Mouse (Mus musculus): ENCODE results near the gene Shroom2. TPM values are rescaled to one million over a fixed set of nuclear protein-coding genes. Genes with fewer than 3 reads are reported as not detected.
"Not testable (repeated sequence)": the region's sequence is repeated elsewhere in the genome, so short reads cannot be mapped to it uniquely, and the experiment has no call there.

Gene Shroom2
- total RNA-seq (2015; ENCODE audit: low replicate concordance) (not detected in 2 replicates), total RNA-seq (2017; ENCODE audit: low replicate concordance) (not detected in 2 replicates)

DNA sequence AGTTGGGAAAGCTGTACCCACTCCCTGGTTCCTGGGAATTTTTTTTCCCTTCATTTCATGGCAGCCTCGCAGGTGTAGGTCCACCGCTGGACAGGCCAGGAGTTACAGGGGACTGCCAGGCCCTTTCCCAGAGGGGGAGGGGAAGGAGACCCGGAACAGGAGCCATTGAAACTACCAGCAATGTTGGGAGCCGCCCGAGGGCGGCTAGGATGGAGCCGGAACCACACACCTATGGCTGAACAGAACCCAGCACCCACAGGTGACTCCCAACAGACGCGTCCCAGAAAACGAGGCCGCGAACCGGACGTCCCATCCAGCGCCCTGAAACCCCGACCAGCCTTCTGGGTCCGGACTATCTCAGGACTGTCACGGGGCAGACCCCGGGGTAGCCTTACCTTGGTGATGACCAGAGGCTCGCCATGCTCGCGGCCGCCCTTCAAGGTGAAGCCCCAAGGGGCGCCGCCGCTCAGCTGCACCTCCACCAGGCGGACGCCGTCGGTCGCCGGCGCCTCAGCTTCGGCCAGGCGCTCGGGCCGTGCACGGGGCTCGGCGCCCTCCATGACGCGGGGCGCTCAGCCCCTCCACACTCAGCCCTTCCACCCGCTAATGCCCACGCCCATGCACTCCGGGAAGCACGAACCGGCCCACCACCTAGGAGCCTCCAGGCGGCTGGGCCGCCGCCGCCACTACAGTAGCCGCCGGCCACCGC is at the start of gene Shroom2:
Gene Shroom2, minus strand, starts transcription at position 575 of the 709 bp plus-strand sequence.
- no peak for ATAC-seq (replicated peaks; ENCODE audit: low FRiP score, poor library complexity, severe bottlenecking)

DNA sequence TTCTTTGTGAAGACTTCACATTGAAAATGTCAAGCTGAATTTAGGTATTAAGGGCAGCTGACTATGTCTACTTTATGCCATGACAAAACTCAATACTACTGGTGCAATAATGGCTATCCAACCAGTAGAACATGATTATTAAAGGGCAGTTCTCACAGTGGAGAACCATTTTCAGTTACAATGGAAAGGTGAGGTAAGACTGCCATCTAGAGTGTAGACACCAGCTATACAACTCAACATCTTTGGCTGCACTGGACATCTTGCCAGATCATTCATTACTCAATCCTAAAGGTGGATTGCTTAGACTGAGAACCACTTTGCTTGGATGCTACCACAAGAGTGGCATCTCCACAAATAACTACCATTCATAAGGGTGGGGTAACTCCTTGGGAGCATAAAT is 49.7 kb upstream of the Shroom2 start:
- ATAC-seq (replicated peaks; ENCODE audit: low FRiP score, poor library complexity, severe bottlenecking), result no peak

DNA sequence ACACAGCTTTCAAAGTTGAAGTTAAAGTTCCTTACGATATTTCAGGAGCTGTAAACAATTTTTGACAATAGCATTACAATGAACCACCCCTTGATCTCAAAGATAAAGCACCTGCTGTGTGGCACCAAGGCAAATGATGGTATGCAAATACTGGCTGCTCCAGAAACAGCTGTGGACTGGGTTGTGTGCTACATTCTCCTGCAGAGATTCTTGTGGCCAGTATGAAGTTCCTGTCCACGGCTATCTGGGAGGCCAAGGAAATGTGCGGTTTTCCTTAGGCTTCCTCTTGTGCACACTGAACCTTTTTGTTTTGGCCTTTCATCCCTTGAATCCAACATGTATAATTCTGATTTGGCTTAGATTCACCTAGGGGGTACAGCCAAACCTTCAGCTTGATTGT is 44.1 kb upstream of the Shroom2 start:
- no peak for ATAC-seq (replicated peaks; ENCODE audit: low FRiP score, poor library complexity, severe bottlenecking)

DNA sequence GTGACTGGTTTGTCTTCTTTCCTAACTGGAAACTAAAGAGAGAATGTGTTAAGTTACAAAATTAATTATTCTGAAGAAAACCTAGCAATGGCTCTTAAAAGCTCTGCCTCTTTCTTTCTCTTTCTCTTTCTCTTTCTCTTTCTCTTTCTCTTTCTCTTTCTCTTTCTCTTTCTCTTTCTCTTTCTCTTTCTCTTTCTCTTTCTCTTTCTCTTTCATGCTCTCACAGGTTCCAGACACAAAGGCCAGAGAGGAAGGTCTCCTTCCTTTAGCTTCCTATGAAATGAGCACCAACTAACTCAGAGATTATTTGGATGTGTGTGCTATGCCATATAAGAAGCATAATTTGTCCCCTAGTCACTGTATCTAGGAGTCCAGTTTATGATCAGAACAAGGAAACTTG is 36.1 kb upstream of the Shroom2 start:
- no peak for ATAC-seq (replicated peaks; ENCODE audit: low FRiP score, poor library complexity, severe bottlenecking)

DNA sequence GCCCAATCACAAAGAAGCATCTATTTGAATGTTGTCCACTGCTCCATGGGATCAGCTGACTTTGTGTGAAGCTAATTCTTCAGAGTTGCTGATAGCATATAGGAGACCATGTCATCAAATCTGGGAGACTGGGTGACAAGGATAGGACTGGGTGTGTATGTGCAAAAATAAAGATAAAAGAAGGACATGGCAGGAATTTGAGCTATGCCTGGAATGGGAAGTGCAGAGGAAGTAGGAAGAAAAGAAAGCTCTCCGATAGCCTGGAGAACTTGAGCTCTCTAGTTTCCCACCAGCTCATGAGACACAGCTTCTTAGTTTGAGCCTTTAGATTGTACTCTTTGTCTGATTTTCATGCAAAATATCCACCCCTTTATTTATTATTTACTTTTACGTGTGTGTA is 19.3 kb upstream of the Shroom2 start:
- no peak for ATAC-seq (replicated peaks; ENCODE audit: low FRiP score, poor library complexity, severe bottlenecking)

DNA sequence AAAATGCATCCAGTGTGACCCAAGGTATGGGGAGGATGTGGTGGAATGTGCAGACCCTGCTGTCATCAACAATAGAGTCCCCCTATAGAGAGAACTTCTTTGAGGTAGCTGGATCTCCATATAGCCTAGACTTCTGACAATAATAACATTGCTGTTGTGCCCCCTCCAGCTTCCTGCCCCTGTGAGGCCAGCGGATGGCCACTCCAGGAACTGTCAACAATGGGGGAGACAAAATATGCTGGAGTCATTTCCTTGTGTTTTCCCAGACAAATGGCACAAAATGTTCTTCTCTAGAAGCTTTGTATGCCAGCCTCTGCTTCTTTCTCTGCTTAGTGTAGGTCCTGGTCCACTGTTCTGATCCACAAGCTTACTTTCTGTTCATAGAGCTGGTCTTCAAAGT is 18.9 kb upstream of the Shroom2 start:
- ATAC-seq (replicated peaks; ENCODE audit: low FRiP score, poor library complexity, severe bottlenecking), result no peak

DNA sequence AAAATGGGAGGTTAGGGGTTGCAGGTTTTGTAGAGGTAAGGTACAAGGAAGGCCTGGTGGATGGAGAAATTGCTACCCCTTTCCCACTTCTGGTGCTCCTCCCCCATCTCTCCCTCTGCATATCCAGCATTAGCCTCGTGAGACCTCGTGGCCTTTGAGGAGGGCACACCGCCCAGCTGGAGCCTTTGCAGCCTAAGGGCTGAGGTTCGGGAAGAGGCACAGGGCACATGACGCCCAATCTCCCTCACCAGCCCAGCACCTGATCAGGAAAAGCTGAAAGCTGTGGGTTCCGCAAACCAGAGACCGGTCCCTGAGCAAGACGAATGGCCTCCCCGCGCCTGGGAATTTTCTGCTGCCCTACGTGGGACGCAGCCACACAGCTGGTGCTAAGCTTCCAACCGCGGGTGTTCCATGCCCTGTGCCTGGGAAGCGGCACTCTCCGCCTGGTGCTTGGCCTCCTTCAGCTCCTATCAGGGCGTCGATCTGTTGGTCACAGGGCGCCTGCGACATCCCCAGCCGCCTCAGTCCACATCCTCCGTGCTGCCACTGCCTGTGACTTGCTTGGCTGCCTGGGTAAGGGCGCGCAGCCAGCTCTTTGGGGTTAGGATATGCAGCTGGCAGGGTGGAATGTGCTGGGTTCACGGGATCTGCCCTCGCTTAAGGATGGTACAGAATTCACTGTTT is 12.6 kb upstream of the Shroom2 start, which contains the start of gene Gpr143:
Gene Gpr143, plus strand, starts transcription at position 202 of the 684 bp plus-strand sequence.
- ATAC-seq (replicated peaks; ENCODE audit: low FRiP score, poor library complexity, severe bottlenecking), result no peak

DNA sequence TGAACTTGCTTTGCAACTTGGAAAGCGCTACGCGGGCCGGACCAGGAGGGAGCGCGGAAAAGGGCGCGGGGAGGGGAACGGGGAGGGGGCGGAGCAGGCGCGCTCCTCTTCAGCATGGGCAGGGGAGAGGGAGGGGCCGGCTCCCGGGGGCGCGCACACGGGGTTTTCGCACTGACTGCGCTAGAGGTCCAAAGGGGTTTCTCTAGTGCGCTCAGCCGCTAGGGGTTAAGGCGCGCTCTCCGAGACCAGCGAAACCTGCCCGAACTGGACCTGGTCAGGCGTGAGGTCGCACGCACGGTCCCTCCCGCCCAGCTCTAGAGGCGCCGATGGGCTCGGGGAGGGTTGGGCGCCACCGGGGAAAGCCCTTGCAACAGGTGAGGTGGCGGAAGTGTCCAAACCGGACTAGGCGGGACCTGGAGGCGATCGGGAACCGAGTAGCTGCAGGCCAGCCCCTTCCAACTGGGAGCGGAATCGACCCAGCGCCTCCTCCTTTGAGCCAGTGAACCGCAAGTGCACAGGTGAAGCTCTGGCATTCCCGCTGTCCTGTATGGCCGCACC is 414 bp upstream of the Shroom2 start:
- ATAC-seq (replicated peaks; ENCODE audit: low FRiP score, poor library complexity, severe bottlenecking), result no peak

DNA sequence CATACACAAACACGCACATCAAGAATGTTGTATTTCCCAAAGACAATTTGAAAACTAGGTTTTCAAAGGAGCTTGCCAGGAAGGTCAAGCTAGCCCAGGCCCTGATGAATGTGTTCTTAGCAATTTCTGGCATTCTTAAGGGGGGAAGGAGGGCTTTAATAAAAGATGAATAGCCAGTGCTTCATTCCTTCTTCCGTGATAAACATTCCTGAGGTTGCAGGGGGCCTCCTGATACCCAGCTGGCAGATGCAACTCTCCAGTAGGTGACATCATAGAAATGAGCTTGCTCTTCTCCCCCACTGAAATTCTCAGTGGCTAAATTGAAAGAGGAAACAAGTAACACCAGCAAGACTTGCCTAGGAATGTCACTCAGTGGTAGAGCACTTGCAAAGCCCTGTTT is 5.1 kb downstream of the Shroom2 start:
- ATAC-seq (replicated peaks; ENCODE audit: low FRiP score, poor library complexity, severe bottlenecking), result no peak

DNA sequence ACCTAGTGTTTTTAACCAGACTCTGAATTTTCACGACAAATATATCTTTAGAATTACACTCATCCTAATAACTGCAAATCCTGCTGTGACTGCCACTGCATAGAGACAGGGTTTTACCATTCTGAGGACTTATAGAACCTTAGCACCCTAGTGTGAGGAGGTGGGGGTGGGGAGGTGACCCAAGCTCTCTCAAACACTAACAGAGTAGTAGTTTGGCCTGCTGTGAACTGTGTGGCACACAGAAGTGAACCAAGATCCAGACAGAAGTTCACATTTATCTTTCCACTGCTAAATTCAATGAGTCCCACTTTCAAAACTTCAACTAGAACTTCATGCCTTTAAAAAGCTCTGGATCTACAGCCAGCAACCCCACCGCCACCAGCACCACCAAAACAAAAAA is 6.4 kb downstream of the Shroom2 start:
- no peak for ATAC-seq (replicated peaks; ENCODE audit: low FRiP score, poor library complexity, severe bottlenecking)

DNA sequence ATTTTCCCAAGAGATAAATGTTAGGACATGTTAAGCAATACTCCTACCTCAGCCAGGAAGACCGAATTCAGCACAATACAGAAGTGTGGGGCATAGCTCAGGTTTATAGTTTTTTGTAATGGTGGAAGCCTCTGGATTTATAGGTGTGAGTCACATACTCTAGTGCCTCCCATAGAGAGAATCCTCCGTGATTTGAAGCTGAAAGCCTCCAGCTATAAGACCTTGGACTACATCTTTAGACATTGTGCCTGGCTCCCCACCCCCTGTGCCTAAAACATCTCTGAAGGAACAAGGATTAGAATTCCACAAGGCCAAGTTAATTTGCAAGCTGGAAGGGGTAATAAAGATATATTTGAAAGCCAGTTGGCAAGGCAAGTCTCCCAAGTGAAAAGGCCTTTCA is 6.8 kb downstream of the Shroom2 start:
- ATAC-seq (replicated peaks; ENCODE audit: low FRiP score, poor library complexity, severe bottlenecking), result no peak

DNA sequence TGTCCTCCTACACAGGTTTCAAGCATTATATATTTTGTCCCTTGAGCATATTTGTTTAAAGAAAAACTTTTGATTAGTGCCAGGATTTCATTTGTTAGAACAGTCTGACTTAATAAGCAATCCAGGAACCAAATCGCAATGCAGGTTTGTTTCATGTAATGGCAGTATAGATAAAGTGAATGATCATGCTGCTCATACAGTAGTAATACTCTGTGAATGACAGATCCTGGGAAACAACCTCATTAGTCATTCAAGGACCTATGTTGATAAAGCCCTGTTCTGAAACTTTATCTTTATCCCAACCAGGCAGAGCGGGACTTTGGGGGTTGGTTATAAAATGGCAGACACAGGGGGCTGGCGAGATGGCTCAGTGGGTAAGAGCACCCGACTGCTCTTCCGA is 13.0 kb downstream of the Shroom2 start:
- no peak for ATAC-seq (replicated peaks; ENCODE audit: low FRiP score, poor library complexity, severe bottlenecking)

DNA sequence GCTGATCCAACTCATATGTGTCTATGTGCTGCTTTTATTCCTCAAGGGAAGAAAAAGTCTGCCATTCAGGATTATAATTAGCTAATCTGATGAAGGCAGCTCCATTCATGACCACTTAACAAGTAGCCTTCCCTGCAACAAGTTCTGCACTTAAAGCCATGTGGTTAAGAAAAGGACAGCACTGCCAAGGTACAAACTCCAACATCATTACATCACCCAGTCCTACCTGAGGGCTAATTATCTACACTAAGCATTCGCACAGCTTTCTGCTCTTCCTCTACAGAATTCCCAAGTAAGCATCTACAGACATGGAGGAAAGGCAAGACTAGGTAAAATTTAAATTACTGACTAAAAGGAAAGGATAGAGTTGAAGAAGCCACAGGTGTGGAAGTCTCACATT is 13.4 kb downstream of the Shroom2 start:
- no peak for ATAC-seq (replicated peaks; ENCODE audit: low FRiP score, poor library complexity, severe bottlenecking)

DNA sequence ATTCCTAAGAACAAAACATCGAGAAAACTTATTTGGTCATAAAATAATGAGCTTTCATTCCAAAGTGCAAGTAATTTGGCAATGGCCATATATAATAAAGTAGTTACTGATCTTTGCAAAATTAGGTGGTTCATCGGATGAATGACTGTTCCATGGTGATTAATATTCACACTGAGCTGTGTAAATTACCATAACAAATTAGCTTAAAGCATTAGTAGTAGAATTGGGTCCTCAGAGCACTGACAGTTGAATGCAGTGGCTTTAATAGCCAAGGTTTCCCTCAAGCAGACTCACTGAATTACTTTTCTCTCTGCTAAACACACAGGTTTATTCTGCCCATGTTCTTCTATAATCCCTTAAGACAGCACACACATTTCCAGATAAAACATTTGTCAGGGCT is 23.3 kb downstream of the Shroom2 start:
- ATAC-seq (replicated peaks; ENCODE audit: low FRiP score, poor library complexity, severe bottlenecking), result no peak

DNA sequence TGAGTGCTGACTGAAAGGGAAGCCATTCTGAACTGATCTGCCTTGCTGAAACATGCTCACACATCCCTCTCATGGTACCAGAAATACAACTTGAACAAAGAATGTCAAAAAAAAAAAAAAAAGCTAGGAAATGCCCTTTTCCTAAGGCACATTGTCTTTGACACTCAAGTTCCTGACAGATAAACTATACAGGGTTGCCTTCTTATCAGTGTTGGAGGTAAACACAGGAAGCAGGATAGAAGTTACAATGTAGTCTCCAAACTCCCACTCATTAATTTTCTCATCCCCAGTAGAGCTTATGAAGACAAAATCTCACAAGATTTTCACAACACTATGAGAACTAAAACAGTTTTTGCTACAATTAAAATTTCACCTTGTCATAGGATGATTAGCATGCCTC is 25.6 kb downstream of the Shroom2 start:
- no peak for ATAC-seq (replicated peaks; ENCODE audit: low FRiP score, poor library complexity, severe bottlenecking)

DNA sequence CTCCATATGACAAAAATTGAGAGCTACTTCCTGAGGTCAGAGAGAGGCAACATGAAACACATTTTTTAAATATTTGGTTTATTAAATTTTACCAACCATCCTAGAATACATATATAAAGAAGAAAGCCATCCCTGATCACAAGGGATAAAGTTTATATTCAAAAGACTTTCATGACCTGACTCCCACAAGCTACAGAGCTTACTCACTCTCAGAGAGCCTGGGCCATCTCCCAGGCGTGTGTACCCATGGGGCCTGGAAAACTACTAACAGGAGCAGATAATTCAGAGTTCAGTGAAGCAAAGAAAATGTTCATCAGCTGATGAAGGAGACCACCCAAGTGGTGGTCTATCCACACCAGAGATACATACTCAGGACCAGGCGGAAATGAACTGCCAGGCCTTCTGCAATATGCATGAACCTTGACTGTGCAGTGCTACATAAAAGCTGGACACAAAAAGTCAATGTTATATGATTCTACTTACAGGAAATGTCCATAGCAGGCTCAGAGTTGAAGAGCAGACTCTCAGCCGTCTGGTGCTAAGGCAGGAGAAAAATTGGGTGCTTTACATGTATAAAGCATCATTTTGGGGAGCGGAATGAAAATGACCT is 30.4 kb downstream of the Shroom2 start:
- no peak for ATAC-seq (replicated peaks; ENCODE audit: low FRiP score, poor library complexity, severe bottlenecking)

DNA sequence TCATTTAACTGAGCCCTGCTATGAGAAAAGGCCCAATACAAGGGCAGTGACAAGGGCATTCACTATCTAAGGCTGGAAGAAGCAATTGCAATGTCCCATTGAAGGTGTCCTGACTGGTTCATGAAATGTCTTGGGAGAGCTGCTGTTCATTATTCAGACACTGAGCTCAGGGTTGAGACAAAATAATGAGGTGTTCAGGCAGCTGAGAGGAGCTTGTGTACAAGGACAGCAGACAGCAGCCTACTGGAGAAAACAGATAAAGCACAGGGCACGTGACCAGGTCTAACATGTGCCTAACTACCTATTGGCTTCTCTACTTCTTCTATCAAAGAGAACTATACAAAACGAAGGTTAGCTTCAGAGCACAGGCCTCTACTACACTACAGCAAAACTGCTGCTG is 31.1 kb downstream of the Shroom2 start:
- no peak for ATAC-seq (replicated peaks; ENCODE audit: low FRiP score, poor library complexity, severe bottlenecking)

DNA sequence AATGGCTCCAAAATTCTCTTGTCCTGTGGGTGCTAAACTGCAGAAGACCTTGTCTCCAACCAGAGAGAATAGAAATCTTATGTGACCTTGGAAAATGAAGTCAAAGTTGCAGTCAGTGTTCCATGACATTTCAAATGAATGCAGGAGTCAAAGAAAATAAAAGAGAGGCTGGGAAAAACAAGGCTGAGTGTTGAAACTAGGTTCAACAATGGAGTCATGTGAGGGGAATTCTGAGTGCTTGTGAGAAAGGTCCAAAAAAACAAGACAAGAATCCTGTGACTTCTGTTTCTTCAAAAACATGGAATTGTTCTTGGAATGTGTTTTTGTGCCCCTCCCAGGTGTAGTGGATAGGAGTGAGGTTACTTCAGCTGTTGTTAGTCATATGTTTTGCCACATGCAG is 34.0 kb downstream of the Shroom2 start:
- ATAC-seq (replicated peaks; ENCODE audit: low FRiP score, poor library complexity, severe bottlenecking), result no peak

DNA sequence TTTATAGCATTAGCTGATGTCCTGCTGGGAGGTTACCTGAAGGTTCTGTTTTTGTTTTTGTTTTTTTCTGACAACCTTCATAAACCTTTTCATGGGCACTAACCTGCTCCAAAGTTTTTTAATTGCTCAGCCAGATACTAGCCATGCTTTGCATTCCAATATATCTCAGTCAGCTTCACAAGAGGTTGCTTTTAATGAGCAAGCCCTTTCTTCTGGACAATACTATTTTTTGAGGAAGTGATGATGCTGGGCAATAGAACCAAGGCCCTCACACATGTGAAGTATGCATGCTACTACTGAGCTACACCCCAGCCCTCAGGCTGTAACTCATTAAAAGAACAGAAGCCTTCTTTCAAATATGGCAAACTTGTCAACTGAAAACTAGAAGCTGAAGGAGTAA is 52.6 kb downstream of the Shroom2 start:
- no peak for ATAC-seq (replicated peaks; ENCODE audit: low FRiP score, poor library complexity, severe bottlenecking)

DNA sequence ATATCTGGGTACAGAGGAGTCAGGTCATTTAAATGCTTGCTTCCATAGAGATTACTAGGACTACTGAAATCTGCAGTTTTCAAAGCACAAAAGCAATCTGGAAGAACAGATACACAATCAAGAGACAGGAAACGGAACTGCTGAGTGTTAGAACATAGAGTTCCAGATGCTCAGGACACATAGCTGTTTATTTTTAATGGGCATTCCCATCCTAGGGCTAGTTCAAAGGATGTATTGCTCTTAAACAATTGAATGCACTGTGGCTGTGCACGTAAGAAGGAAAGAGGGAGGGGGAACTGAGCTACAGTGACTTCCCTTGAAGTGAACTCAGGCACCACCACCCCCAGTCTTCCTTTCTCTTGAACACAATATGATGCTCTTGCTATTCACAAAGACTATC is 58.5 kb downstream of the Shroom2 start:
- ATAC-seq (replicated peaks; ENCODE audit: low FRiP score, poor library complexity, severe bottlenecking), result not testable (repeated sequence)

DNA sequence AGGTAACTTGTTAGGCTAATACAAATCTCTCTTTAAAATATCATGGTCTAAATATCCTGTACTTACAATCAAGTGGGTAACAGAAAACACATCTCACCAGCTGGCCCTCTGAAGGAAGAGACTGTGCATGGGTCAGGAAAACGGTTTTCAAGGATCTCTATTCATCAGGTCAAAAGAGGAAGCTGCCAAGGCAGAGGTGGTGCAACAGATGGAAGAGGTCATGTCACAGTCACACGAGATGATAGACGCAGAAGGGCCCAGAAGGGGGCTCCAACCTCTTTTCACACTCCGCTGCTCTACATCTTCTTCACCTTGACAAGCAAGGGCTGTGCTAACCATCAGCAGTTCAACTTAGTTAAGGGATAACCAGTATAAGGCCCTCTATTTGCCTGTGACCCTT is 60.9 kb downstream of the Shroom2 start:
- no peak for ATAC-seq (replicated peaks; ENCODE audit: low FRiP score, poor library complexity, severe bottlenecking)
